Mouse (Mus musculus) kidney, postnatal 14 days (tissue): ENCODE measurements around the gene Gucy2g.
A peak's percentile ranks its signal among the peaks of the same experiment; 100 is the strongest.
"Not testable (repeated sequence)": the region's sequence is repeated elsewhere in the genome, so short reads cannot be mapped to it uniquely, and the experiment has no call there.

Experiments
- DNase-seq: peaks from one replicate; pipeline ENCODE4 v3.0.0; 2022; ENCODE audit warnings: mixed read lengths

Gucy2g gene

GRCm38 (mm10) chr19:55198303-55198702 lies 42.7 kb downstream of the Gucy2g start:
- DNase-seq = peak; percentile 79

- no peak for DNase-seq
These were observed 45.5 kb downstream of the Gucy2g start for GRCm38 (mm10) chr19:55195574-55195973.

- peak; percentile 41 for DNase-seq
These were observed 46.4 kb downstream of the Gucy2g start for GRCm38 (mm10) chr19:55194520-55195170.

- DNase-seq = peak; percentile 21
These were observed 47.2 kb downstream of the Gucy2g start for GRCm38 (mm10) chr19:55193717-55194394.

- DNase-seq = no peak
These were observed 48.6 kb downstream of the Gucy2g start for GRCm38 (mm10) chr19:55192254-55192945.

- DNase-seq = no peak
These were observed 49.4 kb downstream of the Gucy2g start for GRCm38 (mm10) chr19:55191596-55191995.

- peak; percentile 24 for DNase-seq
These were observed 51.0 kb downstream of the Gucy2g start for GRCm38 (mm10) chr19:55190065-55190464.

- DNase-seq = no peak
These were observed 55.4 kb downstream of the Gucy2g start for GRCm38 (mm10) chr19:55185651-55186050.

GRCm38 (mm10) chr19:55185074-55185473 lies 56.0 kb downstream of the Gucy2g start:
- DNase-seq = no peak

- DNase-seq = no peak
These were observed 56.6 kb downstream of the Gucy2g start for GRCm38 (mm10) chr19:55184442-55184841.

GRCm38 (mm10) chr19:55180433-55180832 lies 60.6 kb downstream of the Gucy2g start, which contains the start of gene Tectb:
TSS of gene Tectb (plus strand) at chr19:55180733.
- no peak for DNase-seq

- DNase-seq = no peak
These were observed 63.9 kb downstream of the Gucy2g start for GRCm38 (mm10) chr19:55177143-55177542.

- DNase-seq = no peak
These were observed 69.5 kb downstream of the Gucy2g start for GRCm38 (mm10) chr19:55171585-55171984.

- DNase-seq = no peak
These were observed 70.6 kb downstream of the Gucy2g start for GRCm38 (mm10) chr19:55170399-55170798.

GRCm38 (mm10) chr19:55169236-55169729 lies 71.8 kb downstream of the Gucy2g start:
- DNase-seq = not testable (repeated sequence)

GRCm38 (mm10) chr19:55168360-55168759 lies 72.7 kb downstream of the Gucy2g start:
- DNase-seq = no peak

- DNase-seq = no peak
These were observed 73.3 kb downstream of the Gucy2g start for GRCm38 (mm10) chr19:55167741-55168140.

GRCm38 (mm10) chr19:55166741-55167140 lies 74.3 kb downstream of the Gucy2g start:
- DNase-seq = no peak

- DNase-seq = no peak
These were observed 75.1 kb downstream of the Gucy2g start for GRCm38 (mm10) chr19:55165954-55166353.

- no peak for DNase-seq
These were observed 75.7 kb downstream of the Gucy2g start for GRCm38 (mm10) chr19:55165183-55165865.

GRCm38 (mm10) chr19:55164162-55164561 lies 76.9 kb downstream of the Gucy2g start:
- no peak for DNase-seq

- no peak for DNase-seq
These were observed 78.8 kb downstream of the Gucy2g start for GRCm38 (mm10) chr19:55162271-55162670.

- DNase-seq = no peak
These were observed 81.2 kb downstream of the Gucy2g start for GRCm38 (mm10) chr19:55159826-55160225.
